Mouse (Mus musculus): Measurements from ENCODE around the gene Gm20388.

DNA sequence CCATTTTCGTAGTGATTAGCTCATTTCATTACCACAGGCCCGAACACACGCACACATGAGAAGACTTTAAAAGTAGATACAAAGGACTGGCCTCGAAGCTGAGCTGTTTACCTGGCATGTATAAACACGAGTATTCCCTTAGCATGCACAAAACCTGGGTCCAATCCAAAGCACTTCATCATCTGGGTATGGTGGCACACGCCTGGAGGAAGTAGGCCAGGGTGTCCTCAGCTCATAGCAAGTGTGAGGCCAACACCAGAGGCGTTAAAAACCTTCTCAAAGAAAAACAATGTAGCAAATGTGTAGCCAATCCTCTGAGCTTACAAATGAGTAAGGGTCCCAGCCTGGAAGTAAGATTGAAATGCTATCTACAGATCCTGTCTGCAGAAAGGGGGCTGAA, 3103.8 kb downstream of the Gm20388 start:
- TF ChIP-seq EP300 (IDR thresholded peaks at IDR 0.05; ENCODE audit: low read depth) (no peak), CTCF (IDR thresholded peaks at IDR 0.05; ENCODE audit: low read depth) (no peak)
